Comparison of ENCODE assay signal across 1 mouse cellular context in the genomic region with DNA sequence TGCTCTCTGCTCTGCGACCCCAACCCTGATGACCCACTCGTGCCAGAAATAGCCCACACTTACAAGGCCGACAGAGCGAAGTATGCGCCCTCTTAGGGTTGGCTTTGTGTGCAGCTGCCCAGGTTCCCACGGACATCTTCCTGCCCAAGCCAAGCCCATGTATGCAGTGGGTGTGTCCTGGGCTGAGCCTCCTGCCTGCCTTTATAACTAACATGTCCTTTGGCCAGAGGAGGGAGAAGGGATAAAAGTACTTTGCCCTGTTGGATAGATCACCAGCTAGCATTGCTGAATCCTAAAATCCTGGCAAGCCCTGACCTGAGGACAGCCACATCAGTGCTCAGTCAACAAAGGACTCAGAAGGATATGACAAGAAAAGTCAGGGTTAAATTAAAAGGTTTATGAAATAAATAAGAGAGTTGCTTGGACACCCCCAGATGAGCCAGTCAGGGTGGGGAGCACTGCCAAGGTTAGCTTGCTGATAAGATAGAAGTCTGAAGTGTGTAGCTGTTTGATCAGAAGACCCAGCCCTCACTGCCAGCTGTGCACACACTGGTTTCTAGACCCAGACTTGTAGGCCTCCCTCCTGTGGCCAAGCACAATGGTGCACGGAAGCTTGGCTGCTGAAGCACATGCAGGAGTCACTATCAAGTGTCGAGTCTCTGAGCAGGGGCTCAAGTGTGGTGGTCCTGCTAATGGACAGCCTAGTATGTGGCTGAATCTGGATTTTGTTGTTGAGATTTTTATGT.
TF ChIP-seq lines count a peak whose summit lies in the region.

No protein-coding gene starts in this region.

TF ChIP-seq in MEL, 35 proteins besides CTCF, POLR2A, EP300 and RAD21:
- TF ChIP-seq MAZ (IDR thresholded peaks at IDR 0.05; ENCODE audit: low read depth, low read length) (no peak), MYC (IDR thresholded peaks at IDR 0.05; ENCODE audit: low read depth, low read length) (no peak), SIN3A (IDR thresholded peaks at IDR 0.05; ENCODE audit: low read length) (peak; percentile 63), ZKSCAN1 (IDR thresholded peaks at IDR 0.05; ENCODE audit: low read depth, low read length) (no peak), USF1 (IDR thresholded peaks at IDR 0.05; ENCODE audit: low read depth, low read length) (no peak), CHD2 (IDR thresholded peaks at IDR 0.05; ENCODE audit: low read length) (no peak), GABPA (IDR thresholded peaks at IDR 0.05; ENCODE audit: low read depth, low read length) (no peak), KAT2A (conservative IDR thresholded peaks at IDR 0.05; ENCODE audit: low read depth, low read length) (no peak), ZC3H11A (IDR thresholded peaks at IDR 0.05; ENCODE audit: low read depth, low read length) (no peak), ZMIZ1 (IDR thresholded peaks at IDR 0.05; ENCODE audit: low read depth, low read length) (no peak), JUND (IDR thresholded peaks at IDR 0.05; ENCODE audit: low read depth, low read length) (no peak), MAX (IDR thresholded peaks at IDR 0.05; ENCODE audit: low read length) (no peak), MYB (IDR thresholded peaks at IDR 0.05; ENCODE audit: low read depth, low read length) (no peak), MAFK (IDR thresholded peaks at IDR 0.05; ENCODE audit: borderline replicate concordance, low read depth, low read length) (no peak), TCF12 (IDR thresholded peaks at IDR 0.05; ENCODE audit: low read depth, low read length) (peak; percentile 58), RCOR1 (IDR thresholded peaks at IDR 0.05; ENCODE audit: low read depth, low read length) (0 out of 2 replicates have a peak, but pooled peaks have one; percentile 22), NRF1 (IDR thresholded peaks at IDR 0.05; ENCODE audit: insufficient read depth, low read depth, low read length, poor library complexity, severe bottlenecking) (no peak), E2F4 (IDR thresholded peaks at IDR 0.05; ENCODE audit: borderline replicate concordance, low read depth, low read length) (no peak), TAL1 (IDR thresholded peaks at IDR 0.05; ENCODE audit: low read length) (no peak), MXI1 (IDR thresholded peaks at IDR 0.05; ENCODE audit: low read depth, low read length) (no peak), UBTF (IDR thresholded peaks at IDR 0.05; ENCODE audit: borderline replicate concordance, insufficient read depth, low read depth, low read length) (no peak), CHD1 (IDR thresholded peaks at IDR 0.05; ENCODE audit: low read depth, low read length) (no peak), BHLHE40 (IDR thresholded peaks at IDR 0.05; ENCODE audit: borderline replicate concordance, low read depth, low read length) (no peak), ETS1 (IDR thresholded peaks at IDR 0.05; ENCODE audit: low read depth, low read length) (peak; percentile 68), SMC3 (IDR thresholded peaks at IDR 0.05; ENCODE audit: low read depth, low read length) (peak; percentile 48), GATA1 (IDR thresholded peaks at IDR 0.05; ENCODE audit: low read depth, low read length) (peak; percentile 73), USF2 (IDR thresholded peaks at IDR 0.05; ENCODE audit: borderline replicate concordance in 1 of 2, insufficient read depth in 1 of 2, low read depth in 1 of 2, low read length in 2 of 2) (no peak), TBP (IDR thresholded peaks at IDR 0.05; ENCODE audit: low read depth, low read length) (no peak), NELFE (IDR thresholded peaks at IDR 0.05; ENCODE audit: low read depth, low read length) (no peak), MEF2A (IDR thresholded peaks at IDR 0.05; ENCODE audit: extremely low read depth, insufficient replicate concordance, low read depth, low read length, poor library complexity, severe bottlenecking) (no peak), POLR2AphosphoS5 (IDR thresholded peaks at IDR 0.05; ENCODE audit: borderline replicate concordance, low read depth, low read length) (no peak), HCFC1 (IDR thresholded peaks at IDR 0.05; ENCODE audit: low read depth, low read length) (no peak), POLR2AphosphoS2 (IDR thresholded peaks at IDR 0.05; ENCODE audit: low read length) (no peak), ELF1 (IDR thresholded peaks at IDR 0.05; ENCODE audit: low read depth, low read length) (no peak)
